Mouse (Mus musculus) small intestine, adult 2 months (tissue): ENCODE data around the gene Sval1.

Experiments used
- CTCF ChIP-seq: fragments of 200-500 bp; IDR thresholded peaks from 2 replicates; pipeline ENCODE4 v1.5.1; 2012; ENCODE audit warnings: low read depth, mild to moderate bottlenecking, control low read depth, inconsistent platforms, low read length, moderate library complexity, mixed read lengths; ENCODE audit not compliant: insufficient replicate concordance, insufficient read length; ENCODE audit errors: extremely low read depth
- POLR2A ChIP-seq: fragments of 200-500 bp; IDR thresholded peaks from 2 replicates; pipeline ENCODE4 v1.6.1; 2012; ENCODE audit warnings: low read depth, mild to moderate bottlenecking, control low read depth, inconsistent platforms, low read length, moderate library complexity

- TF ChIP-seq POLR2A = no peak
- no peak for TF ChIP-seq CTCF
Measured at GRCm38 (mm10) chr6:41951330-41951729, at the start of gene Sval1.
